Mouse (Mus musculus): ENCODE data around the gene Srgap3. TPM values are rescaled to one million over a fixed set of nuclear protein-coding genes. Genes with fewer than 3 reads are reported as not detected.
A peak's percentile ranks its signal among the peaks of the same experiment; 100 is the strongest.

Srgap3 gene
- total and polyA plus RNA-seq, 2 experiments from 2014 or later = 21.2 to 56.7 TPM

DNA sequence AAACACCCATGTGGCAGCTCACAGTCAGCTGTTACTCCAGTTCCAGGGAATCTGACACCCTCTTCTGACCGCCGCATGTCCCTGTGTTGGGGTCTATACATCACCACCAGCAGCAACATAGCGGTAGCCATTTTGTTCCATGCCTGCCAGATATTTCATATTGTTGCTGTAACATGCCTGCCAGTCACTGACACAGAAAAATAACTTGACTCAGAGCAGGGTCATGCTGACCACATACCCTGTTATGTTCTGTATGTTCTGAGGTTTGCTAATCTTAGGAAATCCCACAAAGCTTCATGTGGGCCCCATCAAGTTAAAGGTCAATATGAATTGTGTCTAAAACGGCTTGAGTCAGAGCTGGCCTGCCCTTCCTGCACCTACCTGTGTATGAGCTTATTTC lies 30.2 kb upstream of the Srgap3 start:
- Histone ChIP-seq H3K9ac (no peak overlapping the region), H3K4me1 (ENCODE audit: insufficient read depth) (peaks cover 22% of the 10 kb centered on the region), H3K27ac (ENCODE audit: low read depth, low read length) (no peak overlapping the region), H3K36me3 (ENCODE audit: insufficient read depth) (no peaks in the 10 kb centered on the region), H3K4me2 (ENCODE audit: low read depth) (no peak overlapping the region), H3K27me3 (ENCODE audit: insufficient read depth, low read length) (no peaks in the 10 kb centered on the region), H3K4me3 (ENCODE audit: low read depth, low read length) (no peak overlapping the region), H3K9me3 (ENCODE audit: low read length) (no peaks in the 10 kb centered on the region)
- ATAC-seq (no peak), DNase-seq (no peak)
- no peak for TF ChIP-seq CTCF (IDR thresholded peaks at IDR 0.05; ENCODE audit: low read depth)
- 59% methylated on average over 4 of the region's 4 CpGs for WGBS

DNA sequence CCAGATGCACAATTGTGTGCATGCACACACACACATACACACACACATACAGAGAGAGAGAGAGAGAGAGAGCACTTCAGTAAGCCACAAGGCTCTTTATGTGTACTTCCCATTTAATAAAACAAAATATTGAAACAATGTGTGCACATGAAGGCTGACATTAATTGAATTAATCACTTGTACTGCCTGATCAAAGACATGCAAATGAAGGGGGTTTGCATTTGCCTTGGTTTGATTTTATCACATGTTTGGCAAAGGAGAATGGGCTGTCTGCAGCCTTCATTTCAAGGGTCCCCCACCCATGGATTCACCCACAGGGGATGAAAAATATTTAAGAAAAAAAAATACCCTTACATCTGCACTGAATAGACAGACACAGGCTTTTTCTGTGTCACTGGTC lies 29.5 kb upstream of the Srgap3 start:
- Histone ChIP-seq H3K27ac (ENCODE audit: low read depth, low read length) (no peak overlapping the region), H3K36me3 (ENCODE audit: insufficient read depth) (no peaks in the 10 kb centered on the region), H3K4me2 (ENCODE audit: low read depth) (no peak overlapping the region), H3K4me1 (ENCODE audit: insufficient read depth) (peaks cover 29% of the 10 kb centered on the region), H3K27me3 (ENCODE audit: insufficient read depth, low read length) (no peaks in the 10 kb centered on the region), H3K9ac (no peak overlapping the region), H3K9me3 (ENCODE audit: low read length) (no peaks in the 10 kb centered on the region), H3K4me3 (ENCODE audit: low read depth, low read length) (no peak overlapping the region)
- ATAC-seq (no peak), DNase-seq (no peak)
- no peak for TF ChIP-seq CTCF (IDR thresholded peaks at IDR 0.05; ENCODE audit: low read depth)

- 55% methylated on average over 16 of the region's 16 CpGs for WGBS
- H3K4me3 ChIP-seq (ENCODE audit: low read depth, low read length) = no peak overlapping the region
- H3K4me1 ChIP-seq (ENCODE audit: insufficient read depth) = peaks cover 33% of the 10 kb centered on the region
- TF ChIP-seq CTCF (IDR thresholded peaks at IDR 0.05; ENCODE audit: low read depth) = no peak
- no peak overlapping the region for H3K27ac ChIP-seq (ENCODE audit: low read depth, low read length)
- DNase-seq (no peak), ATAC-seq (no peak)
- no peak overlapping the region for H3K4me2 ChIP-seq (ENCODE audit: low read depth)
- H3K9ac ChIP-seq = no peak overlapping the region
- no peaks in the 10 kb centered on the region for H3K36me3 ChIP-seq (ENCODE audit: insufficient read depth)
- no peaks in the 10 kb centered on the region for H3K9me3 ChIP-seq (ENCODE audit: low read length)
- no peaks in the 10 kb centered on the region for H3K27me3 ChIP-seq (ENCODE audit: insufficient read depth, low read length)
Measured at GRCm38 (mm10) chr6:112976136-112976535, 29.1 kb upstream of the Srgap3 start.

GRCm38 (mm10) chr6:112973786-112974720 lies 27.0 kb upstream of the Srgap3 start:
- peak overlapping the region; percentile 31 for H3K9ac ChIP-seq
- H3K27me3 ChIP-seq (ENCODE audit: insufficient read depth, low read length) = no peaks in the 10 kb centered on the region
- H3K36me3 ChIP-seq (ENCODE audit: insufficient read depth) = no peaks in the 10 kb centered on the region
- no peaks in the 10 kb centered on the region for H3K9me3 ChIP-seq (ENCODE audit: low read length)
- peaks cover 37% of the 10 kb centered on the region for H3K4me1 ChIP-seq (ENCODE audit: insufficient read depth)
- WGBS = 34% methylated on average over 19 of the region's 19 CpGs
- peak; percentile 42 for ATAC-seq
- peak overlapping the region; percentile 18; the same call in 1 of the 2 replicates for H3K4me2 ChIP-seq (ENCODE audit: low read depth)
- TF ChIP-seq CTCF (IDR thresholded peaks at IDR 0.05; ENCODE audit: low read depth) = 0 out of 2 replicates have a peak, but pooled peaks have one; percentile 25
- H3K27ac ChIP-seq (ENCODE audit: low read depth, low read length) = peak overlapping the region; percentile 82
- peak; percentile 75 for DNase-seq
- H3K4me3 ChIP-seq (ENCODE audit: low read depth, low read length) = no peak overlapping the region

- Histone ChIP-seq H3K27me3 (ENCODE audit: insufficient read depth, low read length) (no peaks in the 10 kb centered on the region), H3K4me3 (ENCODE audit: low read depth, low read length) (no peak overlapping the region), H3K9me3 (ENCODE audit: low read length) (no peaks in the 10 kb centered on the region), H3K9ac (no peak overlapping the region), H3K4me2 (ENCODE audit: low read depth) (peak overlapping the region; percentile 18; the same call in 1 of the 2 replicates), H3K36me3 (ENCODE audit: insufficient read depth) (no peaks in the 10 kb centered on the region), H3K27ac (ENCODE audit: low read depth, low read length) (peak overlapping the region; percentile 82), H3K4me1 (ENCODE audit: insufficient read depth) (peaks cover 37% of the 10 kb centered on the region)
- ATAC-seq (peak; percentile 86), DNase-seq (peak; percentile 82)
- 12% methylated on average over 18 of the region's 18 CpGs for WGBS
- TF ChIP-seq CTCF (IDR thresholded peaks at IDR 0.05; ENCODE audit: low read depth) = no peak
Measured at GRCm38 (mm10) chr6:112972858-112973631, 26.0 kb upstream of the Srgap3 start.

DNA sequence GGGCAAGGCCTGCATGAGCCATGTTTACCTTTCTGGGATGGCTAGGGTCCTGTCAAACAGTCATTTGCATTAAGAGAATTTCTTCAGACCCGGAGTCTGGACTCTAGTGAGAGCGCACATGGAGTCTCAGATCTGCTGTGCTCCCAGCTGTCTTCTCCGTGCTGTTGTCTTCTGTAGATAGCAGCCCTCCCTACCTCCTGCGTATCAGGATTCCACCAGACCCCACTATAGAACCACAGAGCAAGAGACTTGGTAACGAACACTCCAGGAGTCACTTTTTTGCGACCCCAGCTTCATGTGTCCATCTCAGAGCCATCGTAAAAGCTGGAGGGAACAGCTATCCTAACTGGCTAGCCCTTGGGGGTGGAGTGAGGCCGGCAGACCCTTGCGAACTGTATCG lies 25.1 kb upstream of the Srgap3 start:
- Histone ChIP-seq H3K27me3 (ENCODE audit: insufficient read depth, low read length) (no peaks in the 10 kb centered on the region), H3K4me1 (ENCODE audit: insufficient read depth) (peaks cover 37% of the 10 kb centered on the region), H3K4me2 (ENCODE audit: low read depth) (no peak overlapping the region), H3K4me3 (ENCODE audit: low read depth, low read length) (no peak overlapping the region), H3K9me3 (ENCODE audit: low read length) (no peaks in the 10 kb centered on the region), H3K36me3 (ENCODE audit: insufficient read depth) (no peaks in the 10 kb centered on the region), H3K27ac (ENCODE audit: low read depth, low read length) (peak overlapping the region; percentile 82), H3K9ac (no peak overlapping the region)
- no peak for TF ChIP-seq CTCF (IDR thresholded peaks at IDR 0.05; ENCODE audit: low read depth)
- ATAC-seq (no peak), DNase-seq (no peak)
- 31% methylated on average over 10 of the region's 10 CpGs for WGBS
